Mouse (Mus musculus): ENCODE data around the gene Aff3.

The Aff3 gene

DNA sequence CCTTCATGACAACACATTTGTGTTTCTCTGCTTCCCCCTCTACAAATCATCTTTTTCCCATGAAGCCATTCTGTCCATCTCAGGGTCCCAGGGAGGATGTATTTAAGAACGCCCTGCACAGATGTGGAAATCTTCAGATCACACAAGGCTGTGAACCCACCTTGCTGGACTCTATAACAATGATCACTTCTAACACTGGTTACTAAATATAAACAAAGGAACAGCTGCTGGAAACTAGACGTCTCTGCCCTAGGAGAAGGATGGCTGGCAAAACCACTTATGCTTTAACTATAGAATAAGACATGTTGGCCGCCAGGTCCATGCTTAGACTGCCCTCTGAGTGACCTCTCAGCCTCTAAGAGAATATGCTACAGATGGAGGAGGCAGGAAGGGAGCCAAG lies 69.4 kb downstream of the Aff3 start:
- no peak for DNase-seq (ENCODE audit: low read depth)

- DNase-seq (ENCODE audit: low read depth): no peak
These were observed 70.0 kb downstream of the Aff3 start for GRCm38 (mm10) chr1:38594766-38595165.

DNA sequence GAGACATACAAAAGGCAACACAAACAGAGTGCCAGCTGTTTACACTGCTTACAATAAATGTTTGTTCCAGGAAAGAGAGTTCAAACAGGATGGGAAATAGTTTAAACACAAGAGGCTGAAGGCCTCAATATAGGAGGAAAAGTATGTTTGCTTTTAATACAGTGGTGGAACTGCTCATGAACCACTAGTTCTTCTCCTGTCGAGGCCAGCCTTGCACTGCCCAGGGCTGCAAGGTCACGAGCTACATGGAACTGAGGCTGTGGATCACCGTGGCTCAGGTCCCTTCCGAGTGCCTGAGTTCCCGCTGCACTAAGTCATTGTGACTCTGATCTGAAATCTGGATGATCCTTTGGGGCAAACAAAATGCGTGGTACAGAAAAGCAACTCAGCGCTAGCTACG lies 73.6 kb downstream of the Aff3 start:
- DNase-seq (ENCODE audit: low read depth): no peak

DNA sequence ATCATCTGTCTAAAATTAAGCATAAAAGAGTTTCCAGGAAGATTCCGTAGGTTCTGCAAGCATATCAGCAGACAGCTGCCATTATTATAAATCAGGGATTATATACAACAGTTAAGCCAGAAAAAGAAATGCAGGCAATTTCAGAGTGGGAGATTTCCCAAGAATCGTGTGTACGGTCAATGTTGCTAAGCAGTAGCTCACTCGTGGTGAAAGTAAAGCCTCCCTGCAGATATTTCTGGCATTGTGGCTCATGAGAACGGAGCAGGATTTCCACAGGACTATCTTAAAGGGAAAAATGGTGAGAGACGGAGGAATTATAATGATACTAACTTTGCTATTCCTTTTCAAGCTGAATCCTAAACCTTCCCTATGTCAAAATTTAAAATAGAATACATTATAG lies 76.0 kb downstream of the Aff3 start:
- no peak for DNase-seq (ENCODE audit: low read depth)

DNA sequence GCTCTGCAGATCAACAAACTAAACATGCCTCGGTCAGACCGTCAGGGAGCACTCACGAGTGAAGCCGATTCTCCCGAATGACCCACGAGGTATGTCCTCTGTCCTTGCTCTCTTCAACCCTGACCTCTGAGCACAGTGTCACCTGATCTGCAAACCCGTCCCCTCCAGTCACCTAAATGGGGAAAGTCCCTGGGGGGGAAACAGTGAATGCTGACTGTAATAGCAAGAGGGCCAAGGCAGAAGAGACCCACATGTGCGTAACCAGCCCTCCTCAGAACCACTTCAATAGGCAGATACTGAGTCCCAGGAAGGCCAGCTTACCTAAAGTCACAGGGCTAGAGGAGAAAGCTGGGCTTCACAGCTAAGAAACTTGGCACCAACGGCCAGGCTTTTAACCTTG lies 82.4 kb downstream of the Aff3 start:
- DNase-seq (ENCODE audit: low read depth): no peak

DNA sequence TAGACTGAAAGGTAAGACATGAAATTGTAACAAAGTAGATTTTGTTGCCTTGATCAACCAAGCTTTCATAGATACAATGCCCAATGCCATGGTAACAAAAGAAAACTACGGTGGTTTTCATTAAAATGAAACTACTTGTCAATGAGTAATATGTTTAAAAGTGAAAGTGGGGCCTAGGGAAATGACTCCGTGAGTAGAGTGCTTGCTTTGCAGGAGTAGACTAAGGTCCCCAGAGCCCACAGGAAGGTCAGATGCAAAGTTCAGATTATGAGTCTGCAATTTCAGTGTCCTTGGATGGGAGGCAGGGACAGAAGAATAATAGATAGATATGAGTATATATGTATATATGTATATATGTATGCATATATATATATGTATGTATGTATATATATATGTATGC lies 84.2 kb downstream of the Aff3 start:
- no peak for DNase-seq (ENCODE audit: low read depth)

GRCm38 (mm10) chr1:38578339-38578738 lies 86.4 kb downstream of the Aff3 start:
- DNase-seq (ENCODE audit: low read depth): no peak

- DNase-seq (ENCODE audit: low read depth): no peak
These were observed 97.0 kb downstream of the Aff3 start for GRCm38 (mm10) chr1:38567791-38568190.

- DNase-seq (ENCODE audit: low read depth): no peak
These were observed 98.6 kb downstream of the Aff3 start for GRCm38 (mm10) chr1:38566101-38566678.

DNA sequence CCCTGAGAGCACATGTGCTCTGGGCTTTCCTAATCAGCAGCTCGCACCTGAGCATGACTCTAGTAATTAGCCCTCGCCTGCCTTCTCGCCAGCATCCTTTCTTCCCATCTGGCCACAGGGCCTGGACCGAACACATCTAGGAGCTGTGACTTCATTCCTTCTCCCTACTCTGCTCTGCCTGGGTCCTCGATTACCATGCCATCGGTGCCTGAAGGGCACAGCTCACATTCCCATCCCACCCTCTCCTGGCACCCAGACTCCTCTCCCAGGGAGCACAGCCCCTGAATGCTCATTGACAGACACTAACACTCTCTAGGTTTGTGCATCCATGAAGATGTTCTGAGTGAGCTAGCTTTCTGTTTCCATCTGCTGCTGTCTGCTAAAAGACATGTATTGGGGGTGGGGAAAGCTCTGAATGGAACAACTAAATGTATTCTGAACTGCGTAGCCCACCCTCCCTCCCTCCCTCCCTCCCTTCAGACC lies 99.4 kb downstream of the Aff3 start:
- DNase-seq (ENCODE audit: low read depth): no peak

GRCm38 (mm10) chr1:38562397-38563199 lies 102.2 kb downstream of the Aff3 start:
- DNase-seq (ENCODE audit: low read depth): peak; percentile 37

GRCm38 (mm10) chr1:38561331-38561730 lies 103.4 kb downstream of the Aff3 start:
- no peak for DNase-seq (ENCODE audit: low read depth)

GRCm38 (mm10) chr1:38560666-38561065 lies 104.1 kb downstream of the Aff3 start:
- DNase-seq (ENCODE audit: low read depth): no peak

- no peak for DNase-seq (ENCODE audit: low read depth)
These were observed 107.1 kb downstream of the Aff3 start for GRCm38 (mm10) chr1:38557615-38558014.

- peak; percentile 76 for DNase-seq (ENCODE audit: low read depth)
These were observed 110.2 kb downstream of the Aff3 start for GRCm38 (mm10) chr1:38554546-38554945.

DNA sequence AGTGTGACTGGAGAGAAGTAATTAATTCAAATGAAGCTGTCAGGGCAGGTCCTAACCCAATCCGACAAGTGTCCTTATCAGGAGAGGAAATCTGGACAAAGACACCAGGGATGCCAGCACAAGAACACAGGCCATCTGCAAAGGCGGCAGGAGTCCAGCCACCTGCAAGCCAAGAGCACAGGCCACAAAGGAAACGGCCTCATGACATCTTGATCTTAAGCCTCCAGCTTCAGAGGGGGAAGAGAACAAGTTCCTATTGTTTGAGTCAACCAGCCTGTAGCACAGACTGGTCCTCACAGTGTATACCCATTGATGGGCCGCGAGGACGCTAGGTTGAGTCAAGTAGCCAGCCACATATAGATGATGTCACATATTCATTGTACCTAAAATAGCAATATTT lies 111.7 kb downstream of the Aff3 start:
- no peak for DNase-seq (ENCODE audit: low read depth)

DNA sequence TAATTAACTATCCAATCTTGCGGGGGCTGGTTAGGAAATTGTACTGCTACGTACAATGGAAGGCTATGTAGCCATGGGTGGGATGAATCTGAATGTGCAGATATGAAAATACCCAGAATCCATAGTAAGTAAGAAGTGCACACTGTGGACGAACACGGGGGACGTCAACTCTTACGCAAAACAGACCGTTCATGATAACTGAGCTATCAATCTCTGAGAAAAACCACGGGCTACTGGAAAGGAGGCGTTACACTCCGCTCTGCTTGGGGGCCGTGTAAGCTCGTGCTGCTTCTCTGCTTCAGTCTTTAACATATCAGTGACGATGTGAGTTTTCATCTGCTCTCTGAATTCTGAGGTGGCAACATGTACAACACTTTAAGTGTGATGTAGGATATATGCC lies 114.2 kb downstream of the Aff3 start:
- no peak for DNase-seq (ENCODE audit: low read depth)

DNA sequence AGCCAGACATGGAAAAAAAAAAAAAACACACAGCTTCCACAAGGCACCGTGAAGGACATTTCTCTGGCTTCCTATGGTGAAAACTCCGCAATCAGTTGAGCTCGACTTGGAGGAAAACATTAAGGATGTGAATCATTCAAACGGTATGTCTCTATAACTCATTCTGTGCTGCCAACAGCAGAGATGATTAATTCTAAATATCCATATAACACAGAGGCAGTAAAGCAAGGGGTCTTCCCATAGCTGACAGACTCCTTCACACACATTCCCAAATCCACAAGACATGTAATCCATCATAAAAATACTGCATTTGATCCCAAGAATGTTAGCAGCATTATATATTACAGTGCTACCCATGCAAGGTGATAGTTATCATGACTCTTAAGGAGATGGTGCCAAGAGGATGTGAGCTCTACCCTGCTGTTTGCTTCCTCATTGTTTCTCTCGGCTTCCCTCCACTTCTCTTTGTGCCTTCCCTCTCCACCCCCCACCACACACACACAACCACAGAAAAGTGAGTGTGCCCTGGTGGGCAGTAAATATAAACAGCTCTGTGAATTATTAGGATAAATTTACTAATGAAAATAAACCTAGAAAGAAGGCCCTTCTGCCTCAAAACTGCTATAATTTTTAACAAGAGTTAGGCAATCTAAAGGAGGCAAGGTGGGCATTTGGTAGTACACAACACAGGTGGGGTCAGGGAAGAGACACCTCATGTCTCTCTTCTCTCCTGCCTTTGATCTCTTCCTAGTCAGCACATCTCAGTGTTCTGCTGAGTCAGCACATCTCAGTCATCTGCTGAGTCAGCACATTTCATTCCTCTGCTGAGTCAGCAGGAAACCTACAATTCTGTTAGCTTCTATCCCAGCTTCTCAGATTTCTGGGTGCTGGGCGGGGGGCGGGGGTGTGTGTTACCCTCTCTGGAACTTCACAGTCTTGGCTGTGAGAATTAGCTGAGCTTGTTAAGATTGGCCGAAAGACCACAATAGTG lies 115.8 kb downstream of the Aff3 start:
- peak; percentile 76 for DNase-seq (ENCODE audit: low read depth)

- DNase-seq (ENCODE audit: low read depth): no peak
These were observed 117.1 kb downstream of the Aff3 start for GRCm38 (mm10) chr1:38547685-38548084.

DNA sequence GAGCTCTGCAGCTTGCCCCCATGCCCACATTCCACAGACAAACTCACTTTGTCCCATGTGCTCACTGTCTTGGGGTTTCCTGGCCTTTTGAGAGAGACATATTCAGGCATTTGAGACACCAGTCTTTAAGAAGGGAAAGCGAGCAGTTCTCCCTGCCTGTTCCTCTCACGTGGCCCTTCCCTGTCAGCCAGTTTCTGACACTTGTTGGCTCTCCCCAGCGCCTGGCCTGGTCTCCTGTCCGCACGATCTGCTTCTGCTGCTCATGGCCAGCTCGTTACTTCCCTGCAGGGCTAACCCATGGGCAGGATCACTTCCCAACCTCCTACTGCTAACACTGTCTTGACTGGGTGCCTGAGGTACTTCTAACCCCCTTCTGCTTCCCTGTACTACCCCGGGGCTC lies 118.1 kb downstream of the Aff3 start:
- DNase-seq (ENCODE audit: low read depth): no peak

DNA sequence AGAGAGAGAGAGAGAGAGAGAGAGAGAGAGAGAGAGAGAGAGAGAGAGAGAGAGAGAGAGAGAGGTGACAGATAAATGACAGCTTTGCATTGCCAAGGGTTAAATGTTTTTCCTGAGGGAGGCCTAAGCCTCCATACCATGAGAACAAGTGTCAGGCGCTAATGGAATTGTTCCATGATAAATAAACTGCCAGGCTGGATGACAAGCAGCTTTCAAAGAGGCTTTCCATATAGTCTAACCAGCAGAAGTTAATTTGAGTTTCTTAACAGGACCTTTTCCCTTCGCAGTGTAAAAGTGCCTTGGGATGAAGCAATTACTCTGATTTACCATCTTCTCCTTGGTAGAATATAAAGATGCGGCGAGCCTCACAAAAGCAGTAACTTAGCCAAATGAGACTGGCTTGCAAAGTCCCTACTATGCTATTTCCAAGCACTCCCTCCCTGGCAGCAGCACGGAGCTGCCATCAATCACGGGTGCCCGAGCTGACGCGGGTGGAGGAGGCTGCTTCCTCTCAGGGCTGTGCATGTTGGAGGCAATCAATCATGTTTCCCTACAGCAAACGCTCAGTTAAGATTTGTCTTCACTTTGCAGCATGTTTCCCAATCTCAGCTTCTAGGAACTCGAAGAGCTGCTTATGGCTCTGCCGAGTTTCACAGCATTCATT lies 119.3 kb downstream of the Aff3 start:
- peak; percentile 60 for DNase-seq (ENCODE audit: low read depth)

DNA sequence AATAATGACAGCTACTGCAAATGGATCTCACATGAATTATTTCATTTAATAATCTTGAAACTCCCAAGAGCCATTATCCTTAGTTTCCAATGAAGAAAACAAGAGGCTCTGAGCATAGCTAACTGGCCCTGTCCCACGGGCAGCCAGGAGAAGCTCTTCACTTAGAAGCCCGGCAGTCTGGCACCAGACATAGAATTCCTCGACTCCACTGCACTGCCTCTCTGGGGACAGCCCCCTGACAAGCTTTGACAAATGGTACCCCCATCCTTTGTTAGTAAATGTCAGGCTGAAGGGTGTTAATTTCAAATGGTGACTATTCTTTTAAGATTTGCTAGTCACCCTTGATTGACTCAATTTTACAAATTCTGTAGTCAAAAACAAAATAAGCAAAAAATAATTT lies 120.3 kb downstream of the Aff3 start:
- DNase-seq (ENCODE audit: low read depth): no peak

All from NIH3T3 (cell line).